In the genomic region with DNA sequence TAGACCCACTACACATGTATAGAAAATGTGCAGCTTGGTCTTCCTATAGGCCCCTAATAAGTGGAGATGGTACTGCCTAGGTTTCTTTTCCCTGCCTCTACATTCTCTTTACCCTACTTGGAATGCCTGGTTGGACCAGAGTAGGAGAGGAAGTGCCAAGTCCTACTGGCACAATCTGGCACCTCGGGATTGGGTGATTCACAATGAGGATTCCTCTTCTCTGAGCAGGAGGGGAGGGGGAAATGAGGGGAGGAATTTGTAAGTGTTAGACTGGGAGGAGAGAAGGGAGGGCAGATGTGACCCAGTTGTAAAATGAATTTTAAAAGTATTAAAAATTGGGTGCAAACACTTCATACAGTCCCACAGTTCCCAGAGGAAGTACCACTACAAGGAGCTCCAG, we compare ENCODE assay signal across 19 mouse cellular contexts.
"Had no signal": no experiment of that assay in that cellular context is flagged by ENCODE, and none has a peak within 500 bp of the region (broad histone marks: within the 10 kb centered on the region; RNA-seq: fewer than 3 reads in every experiment).

No protein-coding gene starts in this region.

- H3K27me3 ChIP-seq: lung, embryonic 15.5 days; megakaryocyte, embryonic 14.5 days; midbrain, embryonic 13.5 days; midbrain, embryonic 15.5 days; neural tube, embryonic 12.5 days had no signal

- H3K36me3 ChIP-seq: lung, embryonic 15.5 days; midbrain, embryonic 13.5 days; midbrain, embryonic 15.5 days; neural tube, embryonic 12.5 days had no signal

- DNase-seq: lung, adult 2 months; lung, postnatal 14 days; lung, postnatal 36 days; retina, postnatal 1 day; right cerebral cortex, adult 18-20 months; right cerebral cortex, postnatal 25 days; right cerebral cortex, postnatal 4 days; spleen, adult 18-20 months; thymus, adult 18-20 months; thymus, postnatal 14 days; thymus, postnatal 36 days had no signal

- H3K4me2 ChIP-seq: lung, embryonic 15.5 days; midbrain, embryonic 11.5 days; midbrain, embryonic 13.5 days; midbrain, embryonic 15.5 days; neural tube, embryonic 12.5 days had no signal

- ATAC-seq: lung, postnatal 0 days; midbrain, embryonic 13.5 days; midbrain, embryonic 15.5 days had no signal

- H3K9ac ChIP-seq: lung, embryonic 15.5 days; midbrain, embryonic 13.5 days; midbrain, embryonic 15.5 days; neural tube, embryonic 12.5 days had no signal

- H3K27ac ChIP-seq: lung, embryonic 15.5 days; macrophage; midbrain, embryonic 13.5 days; midbrain, embryonic 15.5 days; neural tube, embryonic 12.5 days had no signal

- H3K4me1 ChIP-seq: lung, embryonic 15.5 days; megakaryocyte, embryonic 14.5 days; midbrain, embryonic 13.5 days; midbrain, embryonic 15.5 days; neural tube, embryonic 12.5 days had no signal

- H3K9me3 ChIP-seq: lung, embryonic 15.5 days; midbrain, embryonic 13.5 days; midbrain, embryonic 15.5 days; neural tube, embryonic 12.5 days had no signal

- H3K4me3 ChIP-seq: lung, embryonic 15.5 days; megakaryocyte, embryonic 14.5 days; midbrain, embryonic 13.5 days; midbrain, embryonic 15.5 days; neural tube, embryonic 12.5 days had no signal
